Mouse (Mus musculus) adrenal gland, adult 18-20 months (tissue): Measurements from ENCODE around the gene Rere. TPM values are rescaled to one million over a fixed set of nuclear protein-coding genes. Genes with fewer than 3 reads are reported as not detected.

Experiments
- DNase-seq, 2 experiments: peaks; one replicate each; pipeline ENCODE4 v3.0.0; 2021 to 2022; ENCODE audit warnings: low spot score in 2 of 2
- total RNA-seq, 2 experiments: library from RNA; stranded (reverse); gene quantifications; 1 replicate in 1 of 2; 2 replicates in 1 of 2; pipeline ENCODE4 v1.2.3; 2021

The Rere gene
- total RNA-seq, 2 experiments from 2014 or later, result 87.8 to 100 TPM

DNA sequence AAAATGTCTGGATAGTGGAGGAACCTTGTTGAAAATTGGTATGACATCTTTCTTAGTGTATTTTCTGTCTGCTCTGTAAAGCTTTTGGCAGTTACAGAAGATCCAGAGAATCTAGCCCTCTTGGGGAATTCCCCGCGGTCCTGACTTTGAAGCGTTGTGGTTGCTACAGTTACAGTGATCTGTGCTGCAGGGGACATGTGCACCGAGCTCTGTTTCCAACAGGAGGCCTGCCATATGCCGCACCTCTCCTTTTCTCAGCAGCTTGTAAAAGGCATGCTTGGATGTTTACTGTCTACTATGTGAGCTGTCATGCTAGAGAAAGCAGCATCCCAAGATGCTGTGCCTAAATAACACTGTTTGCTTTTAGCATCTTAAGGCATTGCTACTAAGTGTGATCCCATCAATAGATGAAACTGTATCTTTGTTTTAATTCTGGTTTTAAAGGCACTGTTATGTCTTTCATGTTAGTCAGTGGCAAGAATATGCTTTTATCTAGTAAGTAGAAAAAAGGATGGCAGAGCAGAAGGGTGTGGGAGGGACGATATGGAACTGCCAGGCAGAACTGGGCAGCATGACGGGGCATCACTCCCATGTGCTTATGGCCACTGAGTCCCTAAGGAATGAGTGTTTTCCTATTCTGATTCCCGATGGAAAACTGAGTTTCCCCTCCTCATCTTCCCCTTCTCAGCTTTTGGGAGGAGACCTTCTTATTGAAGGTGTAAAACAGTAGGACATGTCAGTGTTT lies 57.6 kb downstream of the Rere start:
- no peak for DNase-seq

DNA sequence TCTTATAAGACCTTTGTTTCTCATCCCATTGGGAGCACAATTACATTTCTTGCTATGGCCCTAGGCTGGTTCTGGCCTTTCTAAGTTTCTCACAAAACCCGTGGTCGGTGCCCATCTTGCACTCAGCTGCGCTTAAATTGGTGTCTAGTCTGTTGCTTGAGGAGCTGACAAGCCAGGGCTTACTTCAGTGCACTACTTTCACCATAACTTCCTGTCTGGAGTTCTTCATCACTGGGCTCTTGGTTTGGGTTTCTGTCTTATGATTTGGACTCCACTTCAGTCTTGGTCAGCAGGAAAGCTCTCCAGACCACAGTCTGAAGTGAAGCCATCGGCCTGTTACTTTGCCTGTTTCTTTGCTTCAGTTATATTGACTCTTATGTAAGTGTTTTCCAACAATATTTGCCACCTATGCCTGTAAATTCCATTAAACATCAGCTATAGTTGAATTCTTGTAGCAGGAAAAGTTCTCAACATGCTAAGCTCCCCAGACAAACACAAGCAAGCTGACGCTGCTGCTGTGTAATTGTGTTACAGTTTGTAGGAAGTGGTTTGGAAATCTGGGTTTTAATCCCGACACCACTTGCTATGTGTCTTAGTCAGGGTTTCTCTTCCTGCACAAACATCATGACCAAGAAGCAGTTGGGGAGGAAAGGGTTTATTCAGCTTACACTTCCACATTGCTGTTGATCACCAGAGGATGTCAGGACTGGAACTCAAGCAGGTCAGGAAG lies 59.5 kb downstream of the Rere start:
- DNase-seq, result no peak

DNA sequence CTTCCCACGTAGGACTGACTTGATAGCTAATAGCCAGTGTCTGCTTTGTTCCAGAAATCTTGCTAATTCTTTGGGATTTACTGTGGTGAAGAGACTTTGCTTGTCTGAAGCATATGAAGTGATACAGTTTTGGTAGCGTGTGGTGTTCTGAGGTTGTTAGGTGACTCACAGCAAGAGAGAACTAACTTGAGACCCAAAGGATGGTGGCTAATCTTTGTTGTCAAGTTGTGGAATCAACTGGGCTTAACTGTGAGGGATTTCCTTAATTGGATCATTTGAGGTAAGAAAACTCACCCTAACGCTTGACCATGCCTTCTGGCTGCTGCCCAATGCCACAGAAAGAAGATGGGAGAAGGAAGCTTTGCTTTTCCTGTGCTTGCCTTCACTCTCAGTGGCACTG lies 63.1 kb downstream of the Rere start:
- DNase-seq, result no peak

DNA sequence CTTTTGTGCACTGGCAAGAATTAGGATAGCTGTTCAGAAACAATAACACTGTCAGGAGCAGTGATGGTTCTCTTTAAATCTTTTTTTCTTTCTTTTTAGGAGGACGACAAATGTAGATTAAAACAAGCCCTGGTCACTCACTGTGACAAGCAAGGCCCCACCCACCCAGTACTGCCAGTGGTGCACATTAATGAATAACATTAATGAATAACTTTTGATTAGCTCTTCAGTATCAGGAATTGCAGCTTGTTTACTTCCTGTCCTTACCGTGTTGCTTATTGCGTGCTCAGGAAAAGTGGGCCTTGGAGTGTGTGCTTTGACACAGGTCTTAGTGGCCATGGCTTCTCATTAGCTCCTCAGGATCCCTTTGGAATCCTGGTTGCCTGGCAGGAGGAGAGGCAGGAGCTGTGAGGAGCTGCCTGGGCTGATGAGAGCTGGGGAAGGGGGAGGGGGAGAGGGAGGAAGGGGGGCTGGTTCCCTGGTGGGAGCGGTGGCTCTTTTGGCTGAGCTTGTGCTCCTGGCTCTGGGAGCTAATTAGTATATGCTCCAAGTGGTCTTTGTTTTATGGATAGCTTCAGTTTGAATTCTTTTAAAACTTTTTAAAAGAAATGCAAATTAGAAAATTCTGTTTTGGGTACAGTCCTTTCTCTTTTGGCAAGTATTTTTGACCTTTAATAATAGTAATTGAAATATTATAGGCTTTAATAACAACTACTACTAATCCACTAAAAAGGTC lies 65.4 kb downstream of the Rere start:
- no peak for DNase-seq

DNA sequence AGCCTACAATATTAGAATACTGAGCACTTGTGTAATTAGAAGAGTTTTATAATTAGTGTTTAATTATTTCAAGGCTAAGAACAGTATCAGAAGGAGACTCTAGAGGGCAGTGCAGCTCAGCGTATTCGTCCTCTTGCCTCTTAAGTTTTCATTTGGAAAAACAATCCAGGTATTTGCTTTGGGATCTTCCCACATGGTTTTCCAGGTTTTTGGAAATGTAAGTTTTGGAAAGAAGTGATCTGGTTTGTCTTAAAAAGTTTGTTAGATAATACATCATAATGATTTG lies 65.9 kb downstream of the Rere start:
- DNase-seq, result no peak

DNA sequence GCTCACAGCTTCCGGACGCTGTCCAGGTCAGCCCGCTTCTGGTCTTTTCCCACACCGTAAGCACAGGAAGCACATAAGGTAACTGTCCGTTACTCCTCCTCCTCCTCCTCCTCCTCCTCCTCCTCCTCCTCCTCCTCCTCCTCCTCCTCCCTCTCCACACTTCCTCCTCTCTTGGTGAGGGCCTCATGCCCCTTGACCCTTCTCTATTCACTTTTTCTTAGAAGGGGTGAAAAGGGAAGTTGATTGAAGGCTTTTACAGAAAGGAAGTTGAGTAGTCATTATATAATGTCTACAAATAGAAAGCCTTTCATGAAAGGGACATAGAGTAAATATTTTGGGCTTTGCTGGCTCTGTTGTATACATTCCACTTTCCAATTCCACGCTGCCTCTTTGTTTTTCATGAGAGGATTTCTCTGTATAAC lies 68.2 kb downstream of the Rere start:
- DNase-seq, result no peak

DNA sequence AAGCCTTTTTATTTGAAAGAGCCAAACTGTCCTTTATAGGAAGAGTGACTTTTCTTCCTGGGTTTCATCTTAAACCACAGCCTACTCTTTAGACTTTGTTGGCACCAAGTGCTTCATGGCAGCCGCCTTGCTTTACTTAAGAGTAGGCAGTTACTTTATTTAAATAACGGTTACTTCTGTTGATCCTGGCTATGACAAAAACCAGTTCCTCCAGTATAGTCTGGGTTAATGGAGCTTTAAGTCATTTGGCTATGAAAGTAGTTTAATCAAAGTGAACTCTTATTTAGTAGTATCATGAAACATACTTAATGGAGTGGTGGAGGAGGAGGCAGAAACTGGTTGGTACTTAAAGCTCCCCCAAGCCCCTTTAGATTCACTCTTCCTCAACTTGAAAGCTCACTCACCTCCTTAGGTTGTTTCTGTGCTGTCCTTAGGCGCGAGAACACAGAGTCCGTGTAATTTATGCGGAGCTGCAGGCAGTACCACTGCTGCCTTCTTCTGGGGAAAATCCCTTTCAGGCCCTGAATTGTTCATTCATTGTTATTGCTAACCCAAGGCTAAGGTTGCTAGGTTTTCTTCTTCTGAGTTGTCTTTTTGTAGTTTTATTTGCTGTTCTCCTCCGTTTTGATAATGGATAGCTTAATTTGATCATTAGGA lies 70.1 kb downstream of the Rere start:
- no peak for DNase-seq

DNA sequence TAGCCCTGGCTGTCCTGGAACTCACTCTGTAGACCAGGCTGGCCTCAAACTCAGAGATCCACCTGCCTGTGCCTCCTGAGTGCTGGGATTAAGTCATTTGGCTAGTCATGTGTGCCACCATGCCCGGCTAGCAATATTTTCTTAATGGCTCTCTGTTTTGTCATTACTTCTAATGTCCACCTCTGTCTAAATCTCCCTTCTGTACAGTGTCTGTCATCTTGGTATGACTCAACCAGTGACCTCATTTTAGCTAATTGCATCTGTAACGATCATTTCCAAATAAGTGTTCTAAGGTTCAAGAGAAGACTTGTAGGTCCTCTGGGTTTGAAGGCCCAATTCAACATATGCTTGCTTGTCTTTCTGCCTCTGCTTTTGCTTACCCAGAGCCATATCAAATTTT lies 71.3 kb downstream of the Rere start:
- DNase-seq, result no peak

DNA sequence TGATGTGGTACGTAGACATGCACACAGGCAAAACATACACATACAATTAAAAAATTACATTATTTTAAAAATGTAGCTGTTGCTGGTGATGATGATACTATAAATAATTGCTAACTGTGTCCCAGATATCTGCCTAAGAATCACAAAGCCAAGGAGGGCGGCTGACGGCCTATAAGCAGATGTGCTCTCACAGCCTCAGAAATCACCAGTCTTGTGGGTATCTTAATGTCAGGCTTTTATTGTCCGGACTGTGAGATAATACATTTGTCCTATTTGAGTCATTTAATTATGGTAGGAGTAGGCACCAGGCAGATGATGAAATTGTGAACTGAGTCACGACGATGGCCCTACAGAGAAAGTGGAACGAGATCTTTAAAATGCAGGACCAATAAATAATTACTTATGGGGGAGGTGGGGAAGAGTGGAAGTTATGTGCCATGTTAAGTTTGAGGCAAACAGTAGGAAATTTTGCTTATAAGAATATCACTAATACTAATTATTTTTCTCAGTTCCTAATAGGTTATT lies 72.0 kb downstream of the Rere start:
- DNase-seq, result no peak

DNA sequence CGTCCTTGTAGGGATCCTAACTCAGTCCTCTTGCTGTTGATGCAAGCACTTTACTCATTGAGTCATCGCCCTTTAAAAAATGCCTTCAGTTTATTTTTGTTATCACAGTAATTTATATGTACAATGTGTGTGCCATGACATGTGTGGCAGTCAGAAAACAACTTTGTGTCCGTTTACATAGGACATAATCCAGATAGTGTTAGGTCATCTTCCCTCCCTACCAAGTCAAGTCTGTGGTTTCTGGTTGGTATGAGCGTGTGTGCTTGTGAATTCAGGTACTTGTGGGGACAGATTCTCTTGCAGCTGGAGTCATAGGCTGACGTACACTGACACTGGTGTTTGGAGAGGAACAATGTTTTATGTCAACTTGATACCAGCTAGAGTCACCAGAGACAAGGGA lies 74.4 kb downstream of the Rere start:
- no peak for DNase-seq

DNA sequence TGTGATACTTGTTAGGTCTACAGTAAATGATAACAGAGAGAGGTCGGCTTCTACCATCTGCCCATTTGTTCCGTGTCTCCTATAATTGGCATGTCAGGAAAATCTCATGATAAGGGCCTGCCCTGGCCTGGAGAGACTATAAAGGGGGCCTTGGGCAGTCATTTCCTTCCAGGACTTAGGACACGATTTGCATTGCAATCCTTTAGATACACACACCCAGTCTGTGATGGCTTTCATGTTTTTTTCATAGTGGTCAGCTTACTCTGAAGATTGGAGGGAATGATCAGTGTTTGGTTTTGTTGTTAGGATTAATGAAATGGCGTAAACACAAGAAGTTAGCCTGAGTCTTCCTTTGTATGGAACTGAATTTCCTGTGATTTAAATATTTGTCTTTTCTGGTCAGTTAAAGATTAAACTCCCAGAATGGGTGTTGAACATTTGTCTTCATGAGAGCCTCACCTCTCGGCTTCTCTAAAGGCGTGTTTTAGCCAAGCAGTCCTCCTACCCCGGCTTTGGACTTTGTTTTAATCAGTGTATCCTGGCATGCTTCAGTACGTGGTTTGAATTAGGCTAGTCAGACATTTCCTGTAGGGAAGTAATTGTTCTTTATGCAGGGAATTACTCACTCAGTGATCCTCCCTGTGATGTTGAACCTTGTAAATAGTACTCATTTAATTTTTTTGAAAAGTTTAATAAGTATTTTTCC lies 80.7 kb downstream of the Rere start:
- no peak for DNase-seq

DNA sequence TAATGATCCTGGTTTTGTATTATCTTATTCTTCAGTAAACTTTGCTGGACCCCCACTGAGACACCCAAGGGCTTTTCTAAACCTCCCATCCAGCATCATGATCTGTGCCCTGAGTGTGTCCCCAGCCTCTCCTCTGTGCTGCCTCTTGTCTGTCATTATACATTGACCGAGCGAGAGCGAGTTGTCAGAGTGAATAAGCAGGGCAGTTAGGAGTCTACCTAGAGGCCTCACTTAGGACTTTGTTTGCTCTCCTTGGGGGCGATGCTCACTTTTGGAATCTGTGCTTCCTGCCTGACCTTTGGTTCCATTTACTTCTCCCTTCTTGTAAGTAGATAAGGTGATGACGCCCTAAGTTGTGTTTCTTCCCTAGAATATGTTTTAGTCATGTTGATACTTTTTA lies 81.4 kb downstream of the Rere start:
- no peak for DNase-seq

DNA sequence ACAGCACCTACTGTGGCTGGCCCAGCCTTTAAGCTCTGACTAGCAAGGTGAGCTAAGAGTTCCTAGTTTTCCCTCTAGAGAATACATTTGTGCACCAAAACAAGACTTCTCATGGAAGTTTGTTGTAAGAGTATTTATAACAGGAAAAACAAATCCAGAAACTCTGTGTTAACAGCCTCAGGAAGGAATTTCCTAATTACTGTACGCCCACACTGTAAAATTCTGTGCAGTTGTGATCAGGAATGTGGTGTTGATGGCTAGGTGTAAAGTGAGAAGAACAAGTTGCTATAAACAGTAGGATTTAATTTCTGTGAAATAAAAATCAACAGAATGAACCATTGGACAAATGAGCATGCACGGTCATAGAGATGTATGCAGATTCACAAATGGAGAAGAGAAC lies 83.3 kb downstream of the Rere start:
- no peak for DNase-seq

DNA sequence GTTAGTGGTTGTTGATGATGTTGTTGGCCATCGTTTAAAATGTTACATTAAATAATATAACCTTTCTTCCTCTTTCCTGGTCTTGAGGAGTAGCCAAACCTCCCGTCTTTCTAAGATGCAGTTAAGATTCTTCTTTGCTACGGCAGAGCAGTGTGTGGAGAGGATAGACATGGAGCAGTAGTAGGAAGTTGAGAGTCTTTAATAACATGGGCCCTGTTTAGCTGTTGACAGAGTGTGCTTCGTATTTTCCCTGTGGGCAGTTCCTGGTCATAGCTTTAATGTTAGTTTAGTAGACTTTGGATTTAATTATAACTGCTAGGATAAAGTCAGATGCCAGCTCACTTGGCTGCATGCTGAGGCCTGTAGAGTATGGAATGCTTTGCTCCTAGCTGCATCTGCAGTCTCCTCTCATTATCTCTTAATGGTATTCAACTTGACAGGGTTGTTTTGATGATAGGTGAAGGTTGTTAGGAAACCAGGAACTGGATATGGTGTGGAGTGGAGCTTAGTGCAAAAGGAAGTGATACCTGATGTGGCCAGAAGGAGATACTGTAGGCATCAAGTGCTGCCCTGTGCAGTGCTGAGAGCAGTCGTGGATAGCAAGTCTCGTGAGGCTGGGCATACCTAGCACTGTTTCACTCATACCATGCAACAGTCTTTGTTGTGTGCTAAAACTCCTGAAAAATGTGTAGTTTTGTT lies 85.2 kb downstream of the Rere start:
- no peak for DNase-seq

DNA sequence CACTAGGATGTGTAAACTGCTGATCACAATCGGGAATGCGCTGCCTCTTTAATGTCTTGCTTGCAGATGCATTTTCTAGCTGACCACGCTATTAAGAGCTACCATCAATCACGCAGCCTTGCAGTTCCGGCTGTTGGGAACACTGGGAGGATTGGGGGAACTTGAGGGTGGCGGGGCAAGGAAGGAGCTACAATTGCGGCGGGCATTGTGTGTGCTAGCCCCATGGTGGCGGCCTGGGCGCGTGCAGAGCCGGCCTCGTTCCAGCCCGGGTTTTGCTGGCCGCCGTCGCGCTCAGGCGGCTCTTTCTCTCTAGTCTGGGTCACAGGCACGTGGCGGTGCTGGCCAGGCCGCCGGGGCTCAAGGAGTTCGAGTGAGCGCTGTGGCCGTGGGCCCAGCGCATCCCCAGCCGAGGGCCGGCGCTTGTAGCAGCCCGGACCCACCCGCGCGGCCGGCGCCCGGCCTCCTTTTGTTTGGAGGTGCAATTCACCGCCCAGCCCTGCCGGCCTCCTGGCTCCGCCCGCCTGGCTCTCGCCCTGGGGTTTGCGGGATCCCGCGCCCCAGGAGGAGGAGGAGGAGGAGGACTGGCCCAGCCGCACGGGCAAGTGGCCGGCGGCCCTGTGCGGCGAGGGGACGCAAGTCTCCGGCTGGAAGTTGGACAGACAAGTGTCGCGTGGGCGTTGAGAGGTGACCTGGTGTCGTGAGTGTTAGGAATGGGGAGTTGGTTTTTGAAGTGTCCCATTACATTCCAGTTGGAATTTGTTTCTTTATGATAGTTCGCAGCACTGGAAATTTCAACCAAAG lies 90.3 kb downstream of the Rere start:
- DNase-seq, result peak; percentile 68 to 73

DNA sequence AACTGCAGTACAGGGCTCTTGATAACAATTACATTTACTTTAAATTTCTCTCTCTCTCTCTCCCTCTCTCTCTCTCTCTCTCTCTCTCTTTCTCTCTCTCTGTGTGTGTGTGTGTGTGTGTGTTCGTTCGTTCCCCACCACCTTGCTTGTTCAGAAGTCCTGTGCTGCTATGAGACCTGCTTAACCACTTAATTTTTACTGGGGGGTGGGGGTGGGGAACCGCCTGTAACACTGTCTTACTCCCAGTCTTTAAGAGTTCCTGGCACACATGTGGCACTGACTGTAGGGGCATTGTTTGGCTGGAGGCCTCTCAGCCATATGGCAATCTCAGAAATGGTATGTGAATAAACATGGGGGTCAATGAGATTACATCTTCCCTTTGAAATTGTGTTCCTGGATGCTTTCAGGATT lies 91.2 kb downstream of the Rere start:
- no peak for DNase-seq

DNA sequence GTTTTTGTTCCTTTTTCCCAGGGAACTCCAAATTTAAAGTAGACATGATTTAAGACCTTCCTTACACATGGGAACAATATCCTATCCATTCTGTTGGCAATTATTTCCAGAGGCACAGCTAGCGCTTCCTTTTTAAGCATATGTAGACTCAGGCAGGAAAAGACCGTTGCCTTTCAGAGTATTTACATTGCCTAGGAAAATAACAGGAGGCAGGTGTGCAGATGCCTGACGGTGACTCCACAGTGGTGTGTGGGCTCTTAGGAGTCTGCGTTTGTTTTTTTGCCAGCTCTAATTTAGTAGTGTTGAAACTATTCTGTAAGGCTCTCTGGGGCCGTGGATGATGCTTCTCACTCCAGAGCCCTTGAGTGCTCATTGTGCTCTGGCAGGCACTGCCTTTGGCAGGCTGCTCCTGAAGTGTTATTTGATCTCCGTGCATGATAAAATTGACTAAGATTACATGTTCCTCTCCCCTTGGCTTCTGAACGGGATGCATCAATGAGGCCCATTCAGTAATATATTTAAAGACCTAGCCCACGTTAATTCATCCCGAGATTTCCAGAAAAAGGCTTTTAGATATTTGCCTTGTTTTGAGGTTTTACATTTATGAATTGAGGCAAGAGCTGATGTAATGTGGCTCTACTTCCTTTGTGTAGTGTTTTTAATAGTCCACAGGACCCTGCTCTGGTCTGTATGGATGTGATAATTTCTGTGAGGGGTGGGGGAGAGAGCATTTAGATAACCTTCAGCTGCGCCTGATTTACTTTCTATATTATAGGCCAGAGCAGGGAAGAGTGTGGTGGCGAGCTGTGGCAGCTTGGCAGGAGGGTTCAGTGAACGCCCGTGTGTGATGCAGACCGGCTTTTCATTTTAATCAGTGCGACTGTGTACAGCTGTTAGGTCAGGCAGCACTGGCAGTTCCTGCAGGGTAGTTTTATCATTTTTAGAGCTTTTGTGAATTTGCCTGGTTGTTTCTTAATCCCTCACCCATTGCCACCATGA lies 92.0 kb downstream of the Rere start:
- DNase-seq, result no peak
